Mouse (Mus musculus) thymus, postnatal 36 days (tissue): Measurements from ENCODE around the gene Gucy2c.
A peak's percentile ranks its signal among the peaks of the same experiment; 100 is the strongest.

Experiments used
- DNase-seq, 2 experiments: peaks; one replicate each; pipeline ENCODE4 v3.0.0; 2022; ENCODE audit warnings: mixed read lengths in 2 of 2

Gene Gucy2c

GRCm38 (mm10) chr6:136781377-136781986 is at the start of gene Gucy2c:
TSS of gene Gucy2c (minus strand) at chr6:136781765.
- DNase-seq: no peak

- DNase-seq: no peak
These were observed 47.1 kb upstream of the Gucy2c start for GRCm38 (mm10) chr6:136828681-136829080.

- peak; percentile 90 to 94 for DNase-seq
These were observed 46.5 kb upstream of the Gucy2c start, which contains the start of gene Wbp11 for GRCm38 (mm10) chr6:136827881-136828561. TSS of gene Wbp11 (minus strand) at chr6:136828233.

- DNase-seq: no peak
These were observed 45.9 kb upstream of the Gucy2c start, which contains the start of gene BC049715 for GRCm38 (mm10) chr6:136827516-136827880. TSS of gene BC049715 (plus strand) at chr6:136827626.

GRCm38 (mm10) chr6:136827116-136827515 is 45.6 kb upstream of the Gucy2c start:
- no peak for DNase-seq

GRCm38 (mm10) chr6:136824987-136825386 is 43.4 kb upstream of the Gucy2c start:
- DNase-seq: no peak

- DNase-seq: no peak
These were observed 39.5 kb upstream of the Gucy2c start for GRCm38 (mm10) chr6:136821086-136821485.

GRCm38 (mm10) chr6:136820381-136820780 is 38.8 kb upstream of the Gucy2c start:
- no peak for DNase-seq

- DNase-seq: no peak
These were observed 36.0 kb upstream of the Gucy2c start for GRCm38 (mm10) chr6:136817549-136817948.

- no peak for DNase-seq
These were observed 35.3 kb upstream of the Gucy2c start for GRCm38 (mm10) chr6:136816826-136817225.

GRCm38 (mm10) chr6:136815381-136815780 is 33.8 kb upstream of the Gucy2c start:
- DNase-seq: no peak

GRCm38 (mm10) chr6:136813117-136813516 is 31.6 kb upstream of the Gucy2c start:
- DNase-seq: no peak

GRCm38 (mm10) chr6:136811196-136811595 is 29.6 kb upstream of the Gucy2c start:
- DNase-seq: no peak

- DNase-seq: no peak
These were observed 28.1 kb upstream of the Gucy2c start for GRCm38 (mm10) chr6:136809673-136810072.

- DNase-seq: peak in 1 of 2 experiments; percentile 29
These were observed 27.5 kb upstream of the Gucy2c start for GRCm38 (mm10) chr6:136809077-136809476.

- peak in 1 of 2 experiments; percentile 36 for DNase-seq
These were observed 27.1 kb upstream of the Gucy2c start for GRCm38 (mm10) chr6:136808631-136809046.

- DNase-seq: peak; percentile 99
These were observed 26.5 kb upstream of the Gucy2c start, which contains the start of gene H2afj for GRCm38 (mm10) chr6:136808014-136808417. TSS of gene H2afj (plus strand) at chr6:136808244.

GRCm38 (mm10) chr6:136807395-136808013 is 25.9 kb upstream of the Gucy2c start:
- no peak for DNase-seq

GRCm38 (mm10) chr6:136806819-136807218 is 25.3 kb upstream of the Gucy2c start:
- DNase-seq: no peak

- no peak for DNase-seq
These were observed 23.8 kb upstream of the Gucy2c start for GRCm38 (mm10) chr6:136805409-136805775.

- no peak for DNase-seq
These were observed 23.3 kb upstream of the Gucy2c start for GRCm38 (mm10) chr6:136804705-136805408.

- DNase-seq: peak; percentile 94 to 98
These were observed 22.4 kb upstream of the Gucy2c start, which contains the start of gene Hist4h4 for GRCm38 (mm10) chr6:136803739-136804633. TSS of gene Hist4h4 (minus strand) at chr6:136804415.
